ENCODE assay signal across 11 mouse cellular contexts in the genomic region with DNA sequence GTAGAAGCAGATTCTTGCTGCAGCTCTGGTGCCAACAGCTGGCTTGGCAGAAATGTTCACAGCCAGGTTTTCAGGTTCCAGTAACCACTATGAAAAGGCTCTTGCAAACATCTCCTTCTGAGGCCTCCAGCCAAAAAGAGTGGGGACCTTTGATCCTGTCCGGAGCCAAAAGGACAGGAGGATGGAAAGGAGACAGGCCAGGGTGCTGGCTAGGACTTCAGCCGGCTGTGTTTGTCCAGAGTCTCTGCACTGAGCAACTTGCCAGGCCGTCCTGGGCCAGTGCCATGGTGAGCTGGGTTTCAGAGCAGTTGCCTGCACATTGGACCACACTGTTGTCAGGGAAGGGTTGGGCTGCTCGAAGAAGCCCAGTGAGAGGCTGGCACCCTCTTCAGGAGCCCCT. TPM values are rescaled to one million over a fixed set of nuclear protein-coding genes. Genes with fewer than 3 reads are reported as not detected.
DNase-seq lines count a peak whose midpoint lies in the region.
"Had no signal": no experiment of that assay in that cellular context is flagged by ENCODE, and none has a peak within 500 bp of the region (broad histone marks: within the 10 kb centered on the region; RNA-seq: fewer than 3 reads in every experiment).

No protein-coding gene starts in this region.

- DNase-seq in frontal cortex, postnatal 10 days (ENCODE audit: low spot score in 2 of 2) = peak; percentile 56 to 58
- no peak for DNase-seq in frontal cortex, postnatal 14 days (ENCODE audit: low spot score in 2 of 2)
- DNase-seq in left cerebral cortex, adult 8-10 months (ENCODE audit: low spot score in 2 of 2) = peak; percentile 48 to 67
- no peak for DNase-seq in left cerebral cortex, adult 9 months (ENCODE audit: low spot score in 2 of 2)
- peak; percentile 24 for DNase-seq in kidney, postnatal 10 days
- peak; percentile 19 for DNase-seq in lung, postnatal 36 days
- DNase-seq in thymus, postnatal 10 days (ENCODE audit: low spot score in 2 of 2) = no peak
- no peak for DNase-seq in T-cell, adult 2 months (ENCODE audit: low spot score)
- DNase-seq: embryo, embryonic 11 days; liver, postnatal 0 days; thymus, adult 18-20 months had no signal

RNA-seq across cellular contexts. Expression of a gene that starts 31.9 kb away (rescaled TPM):
- total RNA-seq in left cerebral cortex, adult 8-10 months (2022) = 10 to 100 TPM; 73.3 to 81.8 (median 75.4) TPM

Comparison
In these comparisons a context has a peak if more than half of its experiments do, and no peak if none do; other contexts are left out.
1. DNase-seq: peak in frontal cortex, postnatal 10 days (2 of 2), left cerebral cortex, adult 8-10 months (2 of 2), kidney, postnatal 10 days (single experiment) and lung, postnatal 36 days (single experiment); none in frontal cortex, postnatal 14 days (0 of 2), left cerebral cortex, adult 9 months (0 of 2), thymus, postnatal 10 days (0 of 2) and T-cell, adult 2 months (single experiment).